Mouse (Mus musculus) ES-Bruce4 (cell line): ENCODE measurements around the gene Pknox2.

ENCODE experiments used
- CTCF ChIP-seq: IDR thresholded peaks from one replicate; pipeline ENCODE4 v1.8.1; 2011; ENCODE audit warnings: low read depth, low read length
- EP300 ChIP-seq: IDR thresholded peaks from 2 replicates; pipeline ENCODE4 v1.6.1; 2011; ENCODE audit warnings: low read depth, low read length; ENCODE audit not compliant: insufficient read depth
- POLR2A ChIP-seq: IDR thresholded peaks from one replicate; pipeline ENCODE4 v1.8.1; 2011; ENCODE audit warnings: low read length; ENCODE audit not compliant: insufficient read depth

DNA sequence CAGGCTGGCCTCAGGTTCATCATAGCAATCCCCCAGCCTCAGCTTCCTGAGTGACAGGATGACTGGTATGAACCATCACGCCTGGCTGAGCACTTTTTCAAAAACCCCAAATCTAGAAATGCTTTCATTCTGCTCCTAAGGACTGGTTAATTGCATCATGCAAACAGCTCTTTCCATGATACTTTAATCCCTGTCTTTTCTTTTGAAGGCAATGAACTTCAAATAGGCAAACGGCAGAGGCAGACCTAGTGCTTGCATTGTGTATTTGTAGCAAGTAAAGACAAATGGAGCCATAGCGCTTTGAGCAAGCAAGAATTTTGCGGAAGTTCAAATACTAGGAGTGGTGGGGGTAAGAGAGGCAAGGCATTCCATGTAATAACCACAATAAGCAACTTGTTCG lies 34.4 kb upstream of the Pknox2 start:
- TF ChIP-seq CTCF (no peak), EP300 (no peak), POLR2A (no peak)
